Mouse (Mus musculus): ENCODE measurements around the gene Ifi44. TPM values are rescaled to one million over a fixed set of nuclear protein-coding genes. Genes with fewer than 3 reads are reported as not detected.

Ifi44 gene
- polyA plus RNA-seq, 1 experiment from 2014 or later = not detected

Other genes starting within 250 kb of the Ifi44 start
- not detected in 2 replicates for gene Ifi44l, start 12.9 kb upstream of the Ifi44 start, polyA plus RNA-seq (2015; fragmentation: Nextera tagmentation; extraction: Ambion mirVana)
- gene Ptgfr, start 87.7 kb upstream of the Ifi44 start, polyA plus RNA-seq (2015; fragmentation: Nextera tagmentation; extraction: Ambion mirVana) = 1.3 and 1.6 TPM in 2 replicates